Mouse (Mus musculus): ENCODE measurements around the gene Angel2.

- TF ChIP-seq CTCF (IDR thresholded peaks at IDR 0.05; ENCODE audit: borderline replicate concordance, insufficient read depth, low read length) (no peak), POLR2A (IDR thresholded peaks at IDR 0.05; ENCODE audit: low read depth, low read length) (no peak)
Observed at GRCm38 (mm10) chr1:190930181-190930580, 5.3 kb downstream of the Angel2 start.
